Mouse (Mus musculus): ENCODE measurements at regions not wholly inside any gene's neighbourhood (a gene's known extent, or its start where the extent isn't known, plus 50 kb on each side); places are given as distances from the start of the nearest gene placed in this dataset.
"Not testable (repeated sequence)": the region's sequence is repeated elsewhere in the genome, so short reads cannot be mapped to it uniquely, and the experiment has no call there.

DNA sequence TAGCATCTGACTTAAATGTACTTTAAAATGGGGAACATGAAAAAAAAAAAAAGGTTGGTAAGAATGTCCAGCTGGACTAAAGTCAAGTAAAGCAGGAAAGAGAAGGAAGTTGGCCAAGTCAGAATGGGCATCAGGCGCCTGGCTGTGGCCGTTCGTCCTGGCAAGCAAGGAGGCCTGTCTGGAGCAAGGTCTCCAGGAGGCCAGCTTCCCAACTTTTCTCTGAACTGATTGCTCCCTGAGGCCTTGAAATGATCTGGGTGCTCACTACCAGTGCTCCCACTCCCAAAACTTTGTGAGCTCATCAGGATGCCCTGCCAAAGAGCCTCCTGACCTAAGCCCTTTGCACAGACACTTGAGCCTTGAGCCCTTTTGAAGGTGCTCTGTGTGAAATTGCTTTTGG is 141.7 kb upstream of the Gm21897 start:
- 82% methylated on average over 3 of the region's 3 CpGs for WGBS
- H3K4me3 ChIP-seq (ENCODE audit: low read depth, low read length): no peak overlapping the region
- no peak overlapping the region for H3K4me2 ChIP-seq (ENCODE audit: low read depth, low read length)
- H3K9ac ChIP-seq (replicated peaks; ENCODE audit: low read depth, low read length): no peak overlapping the region
- DNase-seq (ENCODE audit: low spot score) (no peak), ATAC-seq (ENCODE audit: insufficient read depth, low read depth) (no peak)
- TF ChIP-seq EP300 (IDR thresholded peaks at IDR 0.05; ENCODE audit: low read depth) (no peak), CTCF (IDR thresholded peaks at IDR 0.05; ENCODE audit: low read depth) (no peak)
- H3K9me3 ChIP-seq (replicated peaks; ENCODE audit: control insufficient read depth, low read length): peaks cover 7% of the 10 kb centered on the region; the same call in 1 of the 2 replicates
- H3K36me3 ChIP-seq (replicated peaks; ENCODE audit: control insufficient read depth, insufficient read depth, low read length): no peaks in the 10 kb centered on the region
- H3K4me1 ChIP-seq (ENCODE audit: control insufficient read depth, insufficient read depth): no peaks in the 10 kb centered on the region
- no peak overlapping the region for H3K27ac ChIP-seq (ENCODE audit: low read depth)
- no peaks in the 10 kb centered on the region for H3K27me3 ChIP-seq (ENCODE audit: control insufficient read depth, insufficient read depth, low read length)

DNA sequence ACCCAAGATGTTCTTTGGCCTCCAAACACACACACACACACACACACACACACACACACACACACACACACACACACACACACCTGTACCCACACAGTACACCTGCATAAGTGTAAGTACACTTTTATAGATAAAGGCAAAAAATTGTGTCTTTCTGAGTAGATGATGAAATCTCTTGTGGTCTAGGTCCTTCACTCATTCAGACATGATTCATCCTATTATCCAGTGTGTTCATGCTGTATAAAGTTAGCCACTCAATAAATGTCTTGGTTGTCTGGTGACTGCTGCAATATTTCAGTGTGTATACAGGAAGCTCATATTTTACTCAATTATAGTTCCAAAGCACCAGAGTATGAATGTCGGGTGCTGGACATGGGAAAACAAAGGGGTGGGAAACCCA is 131.5 kb upstream of the Gm21897 start:
- H3K9ac ChIP-seq (replicated peaks; ENCODE audit: low read depth, low read length): no peak overlapping the region
- DNase-seq (ENCODE audit: low spot score) (no peak), ATAC-seq (ENCODE audit: insufficient read depth, low read depth) (no peak)
- H3K4me2 ChIP-seq (ENCODE audit: low read depth, low read length): no peak overlapping the region
- H3K4me1 ChIP-seq (ENCODE audit: control insufficient read depth, insufficient read depth): no peaks in the 10 kb centered on the region
- no peak overlapping the region for H3K4me3 ChIP-seq (ENCODE audit: low read depth, low read length)
- no peak overlapping the region for H3K27ac ChIP-seq (ENCODE audit: low read depth)
- H3K27me3 ChIP-seq (ENCODE audit: control insufficient read depth, insufficient read depth, low read length): no peaks in the 10 kb centered on the region
- WGBS: 63% methylated on average over 1 of the region's 1 CpGs
- H3K36me3 ChIP-seq (replicated peaks; ENCODE audit: control insufficient read depth, insufficient read depth, low read length): no peaks in the 10 kb centered on the region
- H3K9me3 ChIP-seq (replicated peaks; ENCODE audit: control insufficient read depth, low read length): 0 out of 2 replicates have a peak, but pooled peaks cover under 1% of the 10 kb centered on the region
- TF ChIP-seq EP300 (IDR thresholded peaks at IDR 0.05; ENCODE audit: low read depth): no peak
- no peak for TF ChIP-seq CTCF (IDR thresholded peaks at IDR 0.05; ENCODE audit: low read depth)

DNA sequence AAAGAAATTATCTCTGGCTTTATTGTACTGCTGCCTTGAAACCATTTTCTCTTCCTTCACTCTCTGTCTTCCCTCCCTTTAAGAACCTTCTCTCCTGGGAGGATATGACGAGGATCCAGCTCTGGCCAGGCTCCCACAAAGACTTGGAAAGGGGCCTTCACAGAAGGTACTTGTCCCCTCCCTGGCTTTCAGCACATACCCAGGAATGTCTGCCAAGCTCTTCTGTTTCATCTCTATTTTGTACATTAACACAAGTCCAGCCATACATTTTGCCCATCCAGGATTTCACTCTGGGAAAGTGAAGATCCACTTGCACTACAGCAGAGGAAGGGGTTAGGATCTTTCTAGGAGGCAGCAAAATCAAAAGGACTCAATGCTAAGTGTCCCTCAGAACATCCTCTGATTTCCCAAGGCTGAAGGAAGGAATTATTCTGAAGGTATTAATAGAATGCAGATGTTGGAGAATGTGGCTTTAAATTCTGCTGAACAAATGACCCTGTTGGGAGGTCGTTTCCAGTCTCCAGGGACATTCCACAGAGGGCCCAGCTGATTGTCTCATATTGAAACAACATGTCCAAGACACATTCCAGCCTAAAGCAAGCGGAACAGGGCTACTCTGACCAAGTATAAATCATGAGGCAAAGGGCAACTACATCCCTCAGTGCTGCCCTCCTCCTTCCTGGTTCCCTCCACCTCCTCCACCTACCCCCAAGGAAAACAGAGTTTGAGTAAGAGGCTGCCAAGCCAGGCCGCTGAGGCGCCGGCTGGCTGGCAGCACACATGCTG is 122.1 kb upstream of the Gm21897 start:
- Histone ChIP-seq H3K4me2 (ENCODE audit: low read depth, low read length) (no peak overlapping the region), H3K27me3 (ENCODE audit: control insufficient read depth, insufficient read depth, low read length) (no peaks in the 10 kb centered on the region), H3K9ac (replicated peaks; ENCODE audit: low read depth, low read length) (no peak overlapping the region), H3K9me3 (replicated peaks; ENCODE audit: control insufficient read depth, low read length) (no peaks in the 10 kb centered on the region), H3K36me3 (replicated peaks; ENCODE audit: control insufficient read depth, insufficient read depth, low read length) (no peaks in the 10 kb centered on the region), H3K4me3 (ENCODE audit: low read depth, low read length) (no peak overlapping the region), H3K4me1 (ENCODE audit: control insufficient read depth, insufficient read depth) (no peaks in the 10 kb centered on the region), H3K27ac (ENCODE audit: low read depth) (peak overlapping the region; percentile 80)
- 42% methylated on average over 6 of the region's 6 CpGs for WGBS
- TF ChIP-seq CTCF (IDR thresholded peaks at IDR 0.05; ENCODE audit: low read depth) (no peak), EP300 (IDR thresholded peaks at IDR 0.05; ENCODE audit: low read depth) (peak; percentile 22; the same call in 1 of the 2 replicates)
- peak; percentile 71 for ATAC-seq (ENCODE audit: insufficient read depth, low read depth)
- peak; percentile 43 for DNase-seq (ENCODE audit: low spot score)

DNA sequence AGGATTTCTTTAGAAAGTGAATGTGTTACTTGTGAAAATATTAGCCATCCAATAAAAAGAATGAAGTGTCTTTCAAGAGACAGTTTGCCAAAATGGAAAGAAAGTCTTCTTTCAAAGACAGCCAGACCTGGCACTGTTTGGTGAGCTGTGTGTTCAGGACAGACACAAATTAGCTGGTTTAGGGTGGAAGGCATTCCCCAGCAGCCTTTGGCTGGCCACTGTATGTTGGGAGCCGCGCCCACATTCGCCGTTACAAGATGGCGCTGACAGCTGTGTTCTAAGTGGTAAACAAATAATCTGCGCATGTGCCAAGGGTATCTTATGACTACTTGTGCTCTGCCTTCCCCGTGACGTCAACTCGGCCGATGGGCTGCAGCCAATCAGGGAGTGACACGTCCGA is 121.3 kb upstream of the Gm21897 start:
- H3K4me2 ChIP-seq (ENCODE audit: low read depth, low read length); H3K27me3 ChIP-seq (ENCODE audit: control insufficient read depth, insufficient read depth, low read length); ATAC-seq (ENCODE audit: insufficient read depth, low read depth); DNase-seq (ENCODE audit: low spot score); H3K9ac ChIP-seq (replicated peaks; ENCODE audit: low read depth, low read length); H3K4me1 ChIP-seq (ENCODE audit: control insufficient read depth, insufficient read depth); H3K4me3 ChIP-seq (ENCODE audit: low read depth, low read length); H3K36me3 ChIP-seq (replicated peaks; ENCODE audit: control insufficient read depth, insufficient read depth, low read length); H3K9me3 ChIP-seq (replicated peaks; ENCODE audit: control insufficient read depth, low read length): not testable (repeated sequence)
- WGBS: 89% methylated on average over 5 of the region's 12 CpGs
- H3K27ac ChIP-seq (ENCODE audit: low read depth): peak overlapping the region; percentile 80

DNA sequence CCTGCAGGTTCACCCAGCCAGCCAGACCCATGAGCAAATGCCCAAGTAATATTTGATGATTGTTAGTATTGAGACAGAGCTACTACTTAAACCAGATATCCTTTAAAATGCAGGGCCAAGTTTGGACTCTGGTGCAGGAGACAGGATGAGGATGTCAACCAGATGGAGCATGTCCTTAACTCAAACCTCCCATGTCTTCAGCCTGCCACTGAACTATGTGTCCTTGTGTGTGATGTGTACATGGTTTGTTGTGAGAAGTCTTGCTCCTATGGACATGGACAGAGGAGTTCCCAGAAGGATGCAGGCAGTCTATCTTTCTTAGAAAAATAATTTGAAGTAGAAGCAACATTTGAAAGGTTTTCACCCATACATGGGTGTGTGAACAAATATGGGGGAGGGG is 120.4 kb upstream of the Gm21897 start:
- H3K27ac ChIP-seq (ENCODE audit: low read depth): no peak overlapping the region

DNA sequence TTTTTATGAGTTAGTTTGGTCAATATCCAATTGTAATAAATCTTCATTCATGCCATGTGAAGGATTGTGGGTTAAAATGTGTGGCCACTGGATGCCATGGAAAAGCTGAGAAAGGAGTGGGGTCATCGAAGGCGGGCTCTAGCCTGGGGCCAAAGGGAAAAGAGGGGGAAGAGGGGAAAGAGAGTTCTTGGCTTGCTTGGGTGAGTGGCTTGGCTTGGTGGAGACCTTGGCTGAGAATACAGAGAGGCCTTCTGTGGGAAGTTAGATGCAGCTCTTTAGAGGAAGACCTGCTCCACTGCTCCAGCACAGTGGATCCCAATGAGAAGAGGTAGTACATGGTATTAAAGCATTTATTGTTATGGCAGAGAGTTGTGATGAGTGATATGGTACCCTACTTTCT is 101.3 kb upstream of the Gm21897 start:
- Histone ChIP-seq H3K9me3 (replicated peaks; ENCODE audit: control insufficient read depth, low read length) (no peaks in the 10 kb centered on the region), H3K9ac (replicated peaks; ENCODE audit: low read depth, low read length) (no peak overlapping the region), H3K4me2 (ENCODE audit: low read depth, low read length) (no peak overlapping the region), H3K4me1 (ENCODE audit: control insufficient read depth, insufficient read depth) (no peaks in the 10 kb centered on the region), H3K27ac (ENCODE audit: low read depth) (no peak overlapping the region), H3K4me3 (ENCODE audit: low read depth, low read length) (no peak overlapping the region), H3K36me3 (replicated peaks; ENCODE audit: control insufficient read depth, insufficient read depth, low read length) (no peaks in the 10 kb centered on the region), H3K27me3 (ENCODE audit: control insufficient read depth, insufficient read depth, low read length) (no peaks in the 10 kb centered on the region)
- DNase-seq (ENCODE audit: low spot score): no peak
- 77% methylated on average over 2 of the region's 2 CpGs for WGBS
- TF ChIP-seq CTCF (IDR thresholded peaks at IDR 0.05; ENCODE audit: low read depth): no peak
- ATAC-seq (ENCODE audit: insufficient read depth, low read depth): no peak

More for the DNA sequence above, 120.4 kb upstream of the Gm21897 start:
- H3K4me1 ChIP-seq (ENCODE audit: control insufficient read depth, insufficient read depth): no peaks in the 10 kb centered on the region
- H3K9me3 ChIP-seq (replicated peaks; ENCODE audit: control insufficient read depth, low read length): no peaks in the 10 kb centered on the region
- no peaks in the 10 kb centered on the region for H3K27me3 ChIP-seq (ENCODE audit: control insufficient read depth, insufficient read depth, low read length)
- no peak overlapping the region for H3K4me2 ChIP-seq (ENCODE audit: low read depth, low read length)
- no peak overlapping the region for H3K4me3 ChIP-seq (ENCODE audit: low read depth, low read length)
- H3K9ac ChIP-seq (replicated peaks; ENCODE audit: low read depth, low read length): no peak overlapping the region
- no peak for ATAC-seq (ENCODE audit: insufficient read depth, low read depth)
- no peak for DNase-seq (ENCODE audit: low spot score)
- TF ChIP-seq CTCF (IDR thresholded peaks at IDR 0.05; ENCODE audit: low read depth) (no peak), EP300 (IDR thresholded peaks at IDR 0.05; ENCODE audit: low read depth) (no peak)
- H3K36me3 ChIP-seq (replicated peaks; ENCODE audit: control insufficient read depth, insufficient read depth, low read length): no peaks in the 10 kb centered on the region
